Mouse (Mus musculus) liver, embryonic 15.5 days (tissue): ENCODE measurements around the gene Prdx6b. TPM values are rescaled to one million over a fixed set of nuclear protein-coding genes. Genes with fewer than 3 reads are reported as not detected.

ENCODE experiments used
- ATAC-seq: fragments of 200-750 bp; cut with Nextera tagmentation; 2 replicates; pipeline ENCODE4 v1.8.0; 2017; ENCODE audit warnings: moderate number of reproducible peaks, mild to moderate bottlenecking, moderate library complexity; ENCODE audit not compliant: insufficient read depth
- H3K27ac ChIP-seq: fragments of 300-500 bp; sonication (generic); replicated peaks from 2 replicates; pipeline ENCODE4 v1.5.1; 2015; ENCODE audit warnings: mild to moderate bottlenecking, inconsistent platforms
- H3K27me3 ChIP-seq: fragments of 300-500 bp; sonication (generic); 2 replicates; pipeline ENCODE4 v1.6.1; 2015; ENCODE audit warnings: mild to moderate bottlenecking, inconsistent platforms
- H3K36me3 ChIP-seq: fragments of 300-500 bp; sonication (generic); replicated peaks from 2 replicates; pipeline ENCODE4 v1.6.1; 2015; ENCODE audit warnings: moderate library complexity, mild to moderate bottlenecking, inconsistent platforms
- H3K4me1 ChIP-seq: fragments of 300-500 bp; sonication (generic); replicated peaks from 2 replicates; pipeline ENCODE4 v1.6.1; 2015; ENCODE audit warnings: inconsistent platforms
- H3K4me2 ChIP-seq: fragments of 300-500 bp; sonication (generic); 2 replicates; pipeline ENCODE4 v1.6.1; 2015; ENCODE audit warnings: moderate library complexity, mild to moderate bottlenecking, inconsistent platforms
- H3K4me3 ChIP-seq: fragments of 300-500 bp; sonication (generic); replicated peaks from 2 replicates; pipeline ENCODE4 v1.5.1; 2015; ENCODE audit warnings: mild to moderate bottlenecking, inconsistent platforms
- H3K9ac ChIP-seq: fragments of 300-500 bp; sonication (generic); 2 replicates; pipeline ENCODE4 v1.6.1; 2015; ENCODE audit warnings: moderate library complexity, mild to moderate bottlenecking, inconsistent platforms
- H3K9me3 ChIP-seq: fragments of 300-500 bp; sonication (generic); replicated peaks from 2 replicates; pipeline ENCODE4 v1.6.1; 2016; ENCODE audit warnings: inconsistent platforms
- WGBS: fragments of 180-500 bp; shearing (Covaris S2); methylation state at CpG from one replicate; pipeline ENCODE4 v1.1.7; 2015; ENCODE audit warnings: mixed read lengths; ENCODE audit not compliant: insufficient replicate concordance; 5-methylcytosine and 5-hydroxymethylcytosine counted together
- polyA plus RNA-seq: library from polyadenylated mRNA; unstranded; fragments of >200 nt; fragmentation: Nextera tagmentation; extraction: Ambion mirVana; gene quantifications from 2 replicates; pipeline ENCODE4 v1.2.1, GENCODE M21; 2015

Prdx6b gene
- polyA plus RNA-seq, 1 experiment from 2014 or later = not detected

DNA sequence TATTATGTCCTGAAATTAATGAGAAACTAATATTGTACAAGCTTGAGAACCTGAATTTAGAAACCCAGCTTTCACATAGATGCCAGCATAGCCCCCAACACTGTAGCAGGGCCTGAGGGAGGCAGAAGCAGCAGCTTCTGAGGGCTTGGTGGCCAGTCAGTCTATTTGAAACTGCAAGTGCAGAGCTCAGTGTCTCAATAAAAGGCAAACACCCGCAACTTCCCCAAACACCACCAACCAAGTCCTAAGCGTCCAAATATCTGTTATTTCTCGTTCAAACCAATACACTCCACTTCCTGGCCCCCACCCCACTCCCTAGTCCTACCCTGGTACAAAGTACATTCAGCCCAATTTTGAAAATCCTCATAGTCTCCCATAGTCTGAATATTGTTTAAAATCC is 6.1 kb downstream of the Prdx6b start:
- no peaks in the 10 kb centered on the region for H3K9me3 ChIP-seq
- H3K4me1 ChIP-seq = no peaks in the 10 kb centered on the region
- WGBS = 27% methylated on average over 3 of the region's 3 CpGs
- no peaks in the 10 kb centered on the region for H3K36me3 ChIP-seq
- no peak for ATAC-seq
- no peak overlapping the region for H3K4me3 ChIP-seq
- no peak overlapping the region for H3K4me2 ChIP-seq
- H3K27ac ChIP-seq = no peak overlapping the region
- no peak overlapping the region for H3K9ac ChIP-seq
- no peaks in the 10 kb centered on the region for H3K27me3 ChIP-seq

DNA sequence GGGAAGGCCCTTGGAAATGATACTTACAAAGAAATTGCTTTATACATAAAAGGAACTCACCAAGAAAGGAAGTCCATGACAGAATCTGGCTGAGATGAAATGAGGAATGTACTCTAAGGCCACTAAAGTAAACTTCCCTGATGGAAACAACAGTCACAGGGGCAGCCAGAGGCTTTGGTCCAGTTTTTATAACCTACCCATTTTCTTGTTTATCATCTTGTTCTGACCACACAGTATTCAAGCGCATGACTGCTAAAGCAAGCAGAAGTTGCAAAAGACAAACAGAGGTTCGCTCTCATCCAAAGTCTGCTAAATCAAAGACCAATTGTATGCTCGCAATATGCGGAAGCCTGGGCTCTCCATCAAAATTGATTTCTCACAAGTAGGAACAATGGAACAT is 8.5 kb downstream of the Prdx6b start:
- no peak overlapping the region for H3K4me3 ChIP-seq
- H3K9me3 ChIP-seq = no peaks in the 10 kb centered on the region
- H3K27ac ChIP-seq = no peak overlapping the region
- no peaks in the 10 kb centered on the region for H3K36me3 ChIP-seq
- H3K4me1 ChIP-seq = no peaks in the 10 kb centered on the region
- no peak overlapping the region for H3K9ac ChIP-seq
- ATAC-seq = no peak; the same call in 1 of the 2 replicates
- WGBS = 74% methylated on average over 4 of the region's 4 CpGs
- no peak overlapping the region for H3K4me2 ChIP-seq
- H3K27me3 ChIP-seq = no peaks in the 10 kb centered on the region

DNA sequence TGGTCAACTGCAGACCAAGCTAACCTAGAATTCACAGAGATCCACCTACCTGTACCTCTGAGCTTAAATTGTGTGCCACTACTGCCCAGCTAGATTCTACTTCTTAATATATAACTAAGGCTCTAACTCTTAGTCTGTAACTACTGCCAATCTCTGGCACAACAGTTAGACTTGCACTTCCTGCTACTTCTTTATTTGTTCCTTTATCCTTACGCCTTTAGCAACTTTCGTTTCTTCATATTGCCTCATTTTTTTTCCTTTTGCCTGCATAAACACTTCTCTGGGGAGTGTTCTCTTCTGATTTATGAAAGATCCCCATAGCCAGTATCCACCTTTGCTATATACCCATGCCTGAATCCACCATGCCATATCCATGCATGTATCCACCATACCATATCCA is 11.7 kb downstream of the Prdx6b start:
- no peak for ATAC-seq
- no peaks in the 10 kb centered on the region for H3K36me3 ChIP-seq
- H3K4me2 ChIP-seq = no peak overlapping the region
- H3K27me3 ChIP-seq = no peaks in the 10 kb centered on the region
- no peak overlapping the region for H3K4me3 ChIP-seq
- 78% methylated on average over 2 of the region's 2 CpGs for WGBS
- H3K27ac ChIP-seq = no peak overlapping the region
- no peak overlapping the region for H3K9ac ChIP-seq
- no peaks in the 10 kb centered on the region for H3K9me3 ChIP-seq
- no peaks in the 10 kb centered on the region for H3K4me1 ChIP-seq

GRCm38 (mm10) chr2:80307701-80308100 is 15.4 kb downstream of the Prdx6b start:
- Histone ChIP-seq H3K27ac (no peak overlapping the region), H3K36me3 (no peaks in the 10 kb centered on the region), H3K4me3 (no peak overlapping the region), H3K4me2 (no peak overlapping the region), H3K4me1 (no peaks in the 10 kb centered on the region), H3K9me3 (no peaks in the 10 kb centered on the region), H3K9ac (no peak overlapping the region), H3K27me3 (no peaks in the 10 kb centered on the region)
- 80% methylated on average over 3 of the region's 3 CpGs for WGBS
- ATAC-seq = no peak

DNA sequence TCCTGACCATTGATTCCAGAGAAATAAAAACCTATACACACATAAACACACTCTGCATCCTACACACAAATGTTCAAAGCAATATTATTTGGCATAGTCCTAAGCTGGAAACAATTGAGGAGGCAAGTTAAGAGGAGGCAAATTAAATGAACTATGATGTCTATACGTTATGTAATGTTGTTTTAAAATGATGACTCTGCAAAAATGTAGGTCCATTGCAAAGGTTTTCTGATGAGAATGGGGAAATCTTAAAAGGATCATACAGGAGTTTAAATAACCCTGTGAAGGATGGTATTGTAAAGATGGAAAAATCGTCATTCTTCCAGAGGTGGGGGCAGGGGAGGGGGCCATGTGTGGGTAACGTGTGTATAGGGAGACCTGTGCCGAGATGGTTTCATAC is 17.5 kb downstream of the Prdx6b start:
- WGBS = 50% methylated on average over 4 of the region's 4 CpGs

GRCm38 (mm10) chr2:80310772-80311171 is 18.5 kb downstream of the Prdx6b start:
- Histone ChIP-seq H3K9ac (no peak overlapping the region), H3K4me1 (peaks cover 5% of the 10 kb centered on the region), H3K4me2 (no peak overlapping the region), H3K27ac (no peak overlapping the region), H3K9me3 (no peaks in the 10 kb centered on the region), H3K36me3 (no peaks in the 10 kb centered on the region), H3K27me3 (no peaks in the 10 kb centered on the region), H3K4me3 (no peak overlapping the region)
- WGBS = 27% methylated on average over 4 of the region's 4 CpGs
- no peak for ATAC-seq

More for the DNA sequence above, 17.5 kb downstream of the Prdx6b start:
- no peaks in the 10 kb centered on the region for H3K27me3 ChIP-seq
- no peaks in the 10 kb centered on the region for H3K36me3 ChIP-seq
- H3K27ac ChIP-seq = no peak overlapping the region
- no peak for ATAC-seq
- H3K4me1 ChIP-seq = peaks cover 2% of the 10 kb centered on the region
- no peak overlapping the region for H3K4me3 ChIP-seq
- H3K9me3 ChIP-seq = no peaks in the 10 kb centered on the region
- no peak overlapping the region for H3K9ac ChIP-seq
- no peak overlapping the region for H3K4me2 ChIP-seq

GRCm38 (mm10) chr2:80311350-80311749 is 19.1 kb downstream of the Prdx6b start:
- no peak overlapping the region for H3K4me3 ChIP-seq
- no peak for ATAC-seq
- no peak overlapping the region for H3K27ac ChIP-seq
- H3K9ac ChIP-seq = no peak overlapping the region
- 55% methylated on average over 4 of the region's 4 CpGs for WGBS
- peaks cover 11% of the 10 kb centered on the region for H3K4me1 ChIP-seq
- H3K4me2 ChIP-seq = no peak overlapping the region
- no peaks in the 10 kb centered on the region for H3K27me3 ChIP-seq
- H3K36me3 ChIP-seq = no peaks in the 10 kb centered on the region
- H3K9me3 ChIP-seq = no peaks in the 10 kb centered on the region

DNA sequence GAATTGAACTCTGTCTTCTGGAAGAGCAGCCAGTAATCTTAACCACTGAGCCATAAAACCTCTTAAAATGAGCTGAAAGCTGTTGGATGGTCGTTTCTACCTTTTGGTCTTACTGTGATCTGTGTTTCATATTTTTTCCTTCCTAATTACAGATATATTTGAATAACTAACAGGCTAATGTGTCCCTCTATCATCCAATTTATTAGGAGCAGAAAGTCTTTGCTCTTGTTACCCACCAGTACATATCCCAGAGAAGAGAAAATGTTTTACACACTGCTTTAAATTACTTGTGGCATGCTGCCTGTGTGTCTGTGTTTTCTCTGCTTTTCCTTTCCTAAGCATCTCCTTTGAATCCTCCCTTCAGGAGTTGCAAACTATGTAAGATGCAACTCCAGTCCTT is 21.9 kb downstream of the Prdx6b start:
- Histone ChIP-seq H3K4me3 (no peak overlapping the region), H3K9me3 (no peaks in the 10 kb centered on the region), H3K4me2 (peak overlapping the region; percentile 88; the same call in 1 of the 2 replicates), H3K4me1 (peaks cover 18% of the 10 kb centered on the region), H3K27me3 (no peaks in the 10 kb centered on the region), H3K36me3 (0 out of 2 replicates have a peak, but pooled peaks cover 5% of the 10 kb centered on the region), H3K9ac (no peak overlapping the region), H3K27ac (no peak overlapping the region)
- no peak for ATAC-seq
- 39% methylated on average over 1 of the region's 1 CpGs for WGBS

- H3K27ac ChIP-seq = peak overlapping the region; percentile 96
- no peak for ATAC-seq
- H3K9me3 ChIP-seq = no peaks in the 10 kb centered on the region
- H3K4me2 ChIP-seq = peak overlapping the region; percentile 88
- H3K9ac ChIP-seq = peak overlapping the region; percentile 90
- WGBS = 10% methylated on average over 7 of the region's 7 CpGs
- H3K4me1 ChIP-seq = peaks cover 18% of the 10 kb centered on the region
- H3K4me3 ChIP-seq = peak overlapping the region; percentile 95
- no peaks in the 10 kb centered on the region for H3K27me3 ChIP-seq
- H3K36me3 ChIP-seq = peaks cover 8% of the 10 kb centered on the region; the same call in 1 of the 2 replicates
Observed at GRCm38 (mm10) chr2:80314854-80315241, 22.6 kb downstream of the Prdx6b start.

DNA sequence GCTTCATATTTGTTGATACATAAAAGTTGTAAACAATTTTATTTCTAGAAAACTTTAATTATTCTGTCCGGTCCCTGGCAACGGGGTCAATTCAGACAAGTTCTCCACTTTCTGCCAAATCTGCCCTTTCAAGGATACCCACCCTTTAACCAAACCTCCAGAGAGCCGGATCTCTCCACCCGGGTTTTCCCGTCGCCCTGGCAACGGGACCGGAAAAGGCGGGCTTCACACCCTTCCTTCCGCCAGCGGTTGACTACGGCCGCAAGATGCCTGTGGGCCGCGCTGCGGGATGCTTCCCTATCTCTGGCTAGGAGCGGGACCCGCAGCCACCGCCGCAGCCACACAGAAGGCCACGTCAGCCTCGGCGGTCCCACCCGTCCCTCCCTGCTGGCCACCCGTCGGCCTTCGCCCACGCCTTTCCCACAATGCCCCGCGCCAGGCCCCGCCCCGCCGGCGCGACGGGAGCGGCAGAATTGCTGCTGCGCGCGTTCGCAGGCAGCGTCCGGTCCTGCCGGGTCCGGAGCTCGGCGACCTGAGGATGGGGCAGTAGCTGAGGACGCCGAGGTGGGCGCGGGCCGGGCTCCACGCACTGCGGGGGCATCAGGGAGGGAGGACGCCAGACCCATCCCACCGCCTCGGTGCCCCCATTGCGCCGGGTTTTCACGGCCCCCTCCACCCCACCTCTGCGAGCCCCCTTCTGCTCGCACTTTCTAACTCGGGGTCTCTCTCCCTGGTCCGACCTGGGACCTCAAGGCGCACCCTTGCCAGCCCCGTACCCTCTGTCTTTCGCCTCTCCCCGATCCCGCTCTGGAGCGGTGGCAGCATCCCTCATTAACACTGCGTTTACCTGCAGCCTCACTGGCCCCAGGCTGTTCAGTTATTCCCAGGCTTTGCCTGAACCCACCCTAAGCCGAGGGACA is 23.2 kb downstream of the Prdx6b start, which contains the start of gene Dnajc10:
TSS of gene Dnajc10 (plus strand) at position 225 of the 920 bp plus-strand sequence.
- H3K4me3 ChIP-seq = peak within 1 kb of the TSS; percentile 95
- H3K9me3 ChIP-seq = no peaks in the 10 kb centered on the region
- H3K4me1 ChIP-seq = peaks cover 18% of the 10 kb centered on the region
- peak within 1 kb of the TSS; percentile 90 for H3K9ac ChIP-seq
- under 1% methylated on average over 70 of the region's 72 CpGs for WGBS
- no peaks in the 10 kb centered on the region for H3K27me3 ChIP-seq
- H3K4me2 ChIP-seq = peak within 1 kb of the TSS; percentile 88
- H3K36me3 ChIP-seq = peaks cover 9% of the 10 kb centered on the region; the same call in 1 of the 2 replicates
- ATAC-seq = peak; percentile 94
- H3K27ac ChIP-seq = peak within 1 kb of the TSS; percentile 96

DNA sequence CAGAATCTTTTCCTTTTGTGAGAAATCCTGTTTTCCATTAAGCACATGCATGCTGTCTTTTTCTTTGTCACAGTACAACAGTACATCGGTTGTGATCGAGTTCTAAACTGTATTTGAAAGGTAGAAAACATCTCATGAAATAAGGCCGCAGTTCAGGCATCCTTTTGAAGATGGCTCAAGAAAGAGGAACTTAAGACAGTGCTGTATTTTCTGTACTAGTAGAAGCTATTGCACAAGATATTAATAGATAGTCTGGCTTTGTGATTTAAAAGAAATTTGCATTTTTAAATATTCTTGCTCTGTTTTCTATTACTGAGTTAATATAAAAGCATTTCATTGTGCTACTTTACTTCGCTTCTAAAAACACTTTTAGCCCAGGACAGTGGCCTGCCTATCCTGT is 30.6 kb downstream of the Prdx6b start:
- peaks cover 49% of the 10 kb centered on the region for H3K36me3 ChIP-seq
- H3K9me3 ChIP-seq = no peaks in the 10 kb centered on the region
- H3K9ac ChIP-seq = no peak overlapping the region
- H3K4me1 ChIP-seq = no peaks in the 10 kb centered on the region
- 75% methylated on average over 4 of the region's 4 CpGs for WGBS
- no peak overlapping the region for H3K4me3 ChIP-seq
- no peak overlapping the region for H3K27ac ChIP-seq
- H3K27me3 ChIP-seq = no peaks in the 10 kb centered on the region
- ATAC-seq = no peak
- no peak overlapping the region for H3K4me2 ChIP-seq
